Mouse (Mus musculus): Measurements from ENCODE around the gene Ist1.

DNA sequence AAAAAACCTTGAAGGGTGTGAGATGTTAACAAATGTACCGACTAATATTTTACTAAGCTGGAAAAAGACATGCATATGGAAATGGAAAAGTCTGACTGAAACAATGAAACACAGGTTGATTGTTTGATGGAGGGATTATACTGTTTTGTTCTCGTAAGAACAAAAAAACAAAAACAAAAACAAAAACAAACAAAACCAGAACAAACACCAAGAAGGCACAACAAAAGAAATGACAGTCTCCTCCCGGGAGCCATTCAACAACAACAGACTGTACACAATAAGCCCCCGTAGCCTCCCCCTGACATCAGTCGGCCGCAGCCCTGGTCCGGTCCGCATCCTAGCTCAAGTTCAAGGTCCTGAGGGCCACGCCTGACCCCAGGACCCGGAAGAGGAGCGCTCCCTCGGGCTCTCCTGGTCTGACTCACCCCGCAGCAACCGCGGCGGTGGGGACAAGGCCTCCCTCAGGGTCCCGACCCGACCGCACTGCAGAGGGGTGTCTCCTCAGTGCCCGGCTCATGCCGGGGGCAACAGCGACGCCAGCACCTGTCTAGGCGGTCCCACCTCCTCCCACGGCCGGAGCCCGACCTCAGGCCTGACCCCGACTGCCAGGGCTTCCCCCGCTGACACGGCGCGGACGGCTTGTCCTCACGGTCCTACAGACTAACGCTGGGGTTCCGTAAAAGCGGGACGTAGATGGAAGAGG is 466 bp downstream of the Ist1 start:
- TF ChIP-seq CTCF (IDR thresholded peaks at IDR 0.05; ENCODE audit: extremely low read depth, insufficient read length, insufficient replicate concordance, low read depth, low read length) (no peak), POLR2A (IDR thresholded peaks at IDR 0.05; ENCODE audit: low read depth, low read length) (no peak)
